Mouse (Mus musculus) heart, adult 11 months (tissue): ENCODE measurements at regions not wholly inside any gene's neighbourhood (a gene's known extent, or its start where the extent isn't known, plus 50 kb on each side); places are given as distances from the start of the nearest gene placed in this dataset.

Experiments
- DNase-seq: peaks from one replicate; pipeline ENCODE4 v3.0.0; 2022

GRCm38 (mm10) chr4:106185745-106186501, 130.1 kb upstream of the Usp24 start:
- peak; percentile 99 for DNase-seq

GRCm38 (mm10) chr4:106186684-106187083, 129.3 kb upstream of the Usp24 start:
- DNase-seq = peak; percentile 92

- DNase-seq = no peak
Measured at GRCm38 (mm10) chr4:106190248-106190647, 125.8 kb upstream of the Usp24 start.

GRCm38 (mm10) chr4:106191331-106191730, 124.7 kb upstream of the Usp24 start:
- peak; percentile 88 for DNase-seq

- DNase-seq = peak; percentile 92
Measured at GRCm38 (mm10) chr4:106191843-106192242, 124.2 kb upstream of the Usp24 start.

- peak; percentile 78 for DNase-seq
Measured at GRCm38 (mm10) chr4:106193204-106193945, 122.6 kb upstream of the Usp24 start.

GRCm38 (mm10) chr4:106195497-106196166, 120.4 kb upstream of the Usp24 start:
- DNase-seq = peak; percentile 96

- peak; percentile 99 for DNase-seq
Measured at GRCm38 (mm10) chr4:106199833-106200232, 116.2 kb upstream of the Usp24 start.

- DNase-seq = peak; percentile 96
Measured at GRCm38 (mm10) chr4:106200241-106200640, 115.8 kb upstream of the Usp24 start.

GRCm38 (mm10) chr4:106202554-106202953, 113.5 kb upstream of the Usp24 start:
- peak; percentile 75 for DNase-seq

- no peak for DNase-seq
Measured at GRCm38 (mm10) chr4:106205200-106205599, 110.8 kb upstream of the Usp24 start.

GRCm38 (mm10) chr4:106206023-106206422, 110.0 kb upstream of the Usp24 start:
- DNase-seq = no peak

- no peak for DNase-seq
Measured at GRCm38 (mm10) chr4:106209465-106209864, 106.5 kb upstream of the Usp24 start.

GRCm38 (mm10) chr4:106209975-106210374, 106.0 kb upstream of the Usp24 start:
- DNase-seq = peak; percentile 91

- DNase-seq = peak; percentile 93
Measured at GRCm38 (mm10) chr4:106214170-106214569, 101.8 kb upstream of the Usp24 start.

GRCm38 (mm10) chr4:106220621-106221020, 95.4 kb upstream of the Usp24 start:
- peak; percentile 57 for DNase-seq

GRCm38 (mm10) chr4:106225184-106225862, 90.7 kb upstream of the Usp24 start:
- DNase-seq = peak; percentile 94

- peak; percentile 82 for DNase-seq
Measured at GRCm38 (mm10) chr4:106227428-106227827, 88.6 kb upstream of the Usp24 start.

- peak; percentile 96 for DNase-seq
Measured at GRCm38 (mm10) chr4:106228534-106228933, 87.5 kb upstream of the Usp24 start.

GRCm38 (mm10) chr4:106229526-106229925, 86.5 kb upstream of the Usp24 start:
- peak; percentile 53 for DNase-seq

GRCm38 (mm10) chr4:106232499-106232970, 83.5 kb upstream of the Usp24 start:
- DNase-seq = peak; percentile 96

GRCm38 (mm10) chr4:106244384-106244819, 71.6 kb upstream of the Usp24 start:
- DNase-seq = peak; percentile 42
